Mouse (Mus musculus): ENCODE measurements around the gene Mtr. TPM values are rescaled to one million over a fixed set of nuclear protein-coding genes. Genes with fewer than 3 reads are reported as not detected.

Gene Mtr
- total and polyA plus RNA-seq, 2 experiments, result 2.9 to 5.5 TPM

DNA sequence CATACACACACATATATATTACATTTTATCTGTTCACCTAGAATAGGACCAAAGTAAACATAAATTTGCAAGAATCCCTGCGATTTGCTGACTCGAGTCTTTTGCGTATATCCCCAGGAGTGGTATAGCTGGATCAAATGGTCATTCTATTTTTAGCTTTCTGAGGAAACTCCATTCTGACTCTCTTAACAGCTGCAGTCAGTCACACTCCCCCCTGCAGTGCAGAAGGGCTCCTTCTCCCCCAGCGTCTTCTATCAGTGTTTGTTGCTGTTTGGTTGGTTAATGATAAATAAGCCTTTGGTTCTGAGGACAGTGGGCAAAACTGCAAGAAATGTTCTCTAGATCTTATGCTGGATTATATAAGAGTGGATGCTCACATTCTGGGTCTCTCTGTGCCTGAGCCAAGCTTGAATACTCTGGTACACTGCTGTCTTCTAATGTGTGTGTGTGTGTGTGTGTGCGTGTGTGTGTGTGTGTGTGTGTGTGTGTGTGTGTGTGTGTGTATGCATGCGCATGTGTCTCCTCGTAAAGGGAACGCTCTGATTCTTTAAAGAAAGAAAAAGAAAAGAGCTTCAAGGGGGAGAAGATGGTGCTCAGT lies 92.4 kb downstream of the Mtr start:
- WGBS, result 61% methylated on average over 8 of the region's 8 CpGs
- H3K79me2 ChIP-seq (ENCODE audit: control insufficient read depth, insufficient read depth, low read length), result no peaks in the 10 kb centered on the region
- H3K27ac ChIP-seq (replicated peaks; ENCODE audit: insufficient read depth, low read depth, low read length), result no peak overlapping the region
- no peak overlapping the region for H3K4me3 ChIP-seq (ENCODE audit: insufficient read depth, low read depth, low read length)
- TF ChIP-seq CTCF (IDR thresholded peaks at IDR 0.05; ENCODE audit: low read depth, low read length), result no peak
- TF ChIP-seq POLR2A (IDR thresholded peaks at IDR 0.05; ENCODE audit: extremely low read depth, insufficient read depth, low read length), result no peak
- H3K36me3 ChIP-seq (ENCODE audit: control insufficient read depth, insufficient read depth, low read length), result no peaks in the 10 kb centered on the region
- no peaks in the 10 kb centered on the region for H3K4me1 ChIP-seq (ENCODE audit: control insufficient read depth, insufficient read depth, low read length)
- no peaks in the 10 kb centered on the region for H3K27me3 ChIP-seq (ENCODE audit: control insufficient read depth, insufficient read depth, low read length)
- DNase-seq (ENCODE audit: extremely low read depth, low read depth, low spot score), result no peak
- H3K9ac ChIP-seq (ENCODE audit: low read depth, low read length), result no peak overlapping the region

DNA sequence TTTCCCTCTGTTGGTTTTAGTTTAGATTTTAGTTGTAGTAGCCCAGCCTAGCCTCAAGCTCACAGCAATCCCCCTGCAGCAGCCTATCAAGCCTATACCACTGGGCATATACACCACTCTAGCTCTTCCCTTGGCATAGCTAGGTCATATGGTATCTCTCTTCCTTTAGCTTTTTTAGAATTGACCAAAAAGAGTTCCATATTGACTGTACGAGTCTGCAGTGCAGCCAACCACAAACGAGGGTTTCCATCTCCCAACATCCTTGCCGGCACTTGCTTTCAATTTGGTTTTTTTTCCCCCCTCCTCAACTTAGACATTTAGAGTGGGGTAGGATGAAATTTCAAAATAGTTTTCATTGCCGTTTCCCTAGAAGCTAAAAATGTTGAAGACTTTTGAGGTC lies 95.5 kb downstream of the Mtr start:
- H3K27ac ChIP-seq (replicated peaks; ENCODE audit: insufficient read depth, low read depth, low read length), result no peak overlapping the region
- H3K9ac ChIP-seq (ENCODE audit: low read depth, low read length), result no peak overlapping the region
- H3K79me2 ChIP-seq (ENCODE audit: control insufficient read depth, insufficient read depth, low read length), result no peaks in the 10 kb centered on the region
- no peaks in the 10 kb centered on the region for H3K4me1 ChIP-seq (ENCODE audit: control insufficient read depth, insufficient read depth, low read length)
- H3K27me3 ChIP-seq (ENCODE audit: control insufficient read depth, insufficient read depth, low read length), result no peaks in the 10 kb centered on the region
- DNase-seq (ENCODE audit: extremely low read depth, low read depth, low spot score), result no peak
- no peaks in the 10 kb centered on the region for H3K36me3 ChIP-seq (ENCODE audit: control insufficient read depth, insufficient read depth, low read length)
- TF ChIP-seq POLR2A (IDR thresholded peaks at IDR 0.05; ENCODE audit: extremely low read depth, insufficient read depth, low read length), result no peak
- TF ChIP-seq CTCF (IDR thresholded peaks at IDR 0.05; ENCODE audit: low read depth, low read length), result no peak
- no peak overlapping the region for H3K4me3 ChIP-seq (ENCODE audit: insufficient read depth, low read depth, low read length)
- WGBS, result 90% methylated on average over 4 of the region's 4 CpGs

DNA sequence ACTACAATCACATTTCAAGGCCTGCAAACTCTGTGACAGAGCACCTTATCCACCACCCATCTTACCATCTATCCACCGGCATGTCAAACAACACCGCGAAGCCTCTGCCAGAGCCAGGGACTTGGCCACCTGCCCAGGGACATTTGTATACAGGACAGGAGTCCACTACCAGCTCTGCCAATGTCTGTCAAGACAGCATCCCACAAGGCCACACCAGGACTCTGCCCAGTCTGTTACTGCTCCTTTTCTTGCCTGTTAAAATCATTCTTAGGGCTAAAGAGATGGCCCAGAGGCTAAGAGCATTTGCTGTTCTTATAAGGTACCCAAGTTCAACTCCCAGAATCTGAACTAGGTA lies 97.8 kb downstream of the Mtr start:
- 13% methylated on average over 3 of the region's 3 CpGs for WGBS
- DNase-seq (ENCODE audit: extremely low read depth, low read depth, low spot score), result peak; percentile 77
- Histone ChIP-seq H3K4me1 (ENCODE audit: control insufficient read depth, insufficient read depth, low read length) (no peaks in the 10 kb centered on the region), H3K9ac (ENCODE audit: low read depth, low read length) (no peak overlapping the region), H3K27ac (replicated peaks; ENCODE audit: insufficient read depth, low read depth, low read length) (no peak overlapping the region), H3K4me3 (ENCODE audit: insufficient read depth, low read depth, low read length) (no peak overlapping the region), H3K27me3 (ENCODE audit: control insufficient read depth, insufficient read depth, low read length) (no peaks in the 10 kb centered on the region), H3K79me2 (ENCODE audit: control insufficient read depth, insufficient read depth, low read length) (no peaks in the 10 kb centered on the region), H3K36me3 (ENCODE audit: control insufficient read depth, insufficient read depth, low read length) (no peaks in the 10 kb centered on the region)
- no peak for TF ChIP-seq POLR2A (IDR thresholded peaks at IDR 0.05; ENCODE audit: extremely low read depth, insufficient read depth, low read length)

DNA sequence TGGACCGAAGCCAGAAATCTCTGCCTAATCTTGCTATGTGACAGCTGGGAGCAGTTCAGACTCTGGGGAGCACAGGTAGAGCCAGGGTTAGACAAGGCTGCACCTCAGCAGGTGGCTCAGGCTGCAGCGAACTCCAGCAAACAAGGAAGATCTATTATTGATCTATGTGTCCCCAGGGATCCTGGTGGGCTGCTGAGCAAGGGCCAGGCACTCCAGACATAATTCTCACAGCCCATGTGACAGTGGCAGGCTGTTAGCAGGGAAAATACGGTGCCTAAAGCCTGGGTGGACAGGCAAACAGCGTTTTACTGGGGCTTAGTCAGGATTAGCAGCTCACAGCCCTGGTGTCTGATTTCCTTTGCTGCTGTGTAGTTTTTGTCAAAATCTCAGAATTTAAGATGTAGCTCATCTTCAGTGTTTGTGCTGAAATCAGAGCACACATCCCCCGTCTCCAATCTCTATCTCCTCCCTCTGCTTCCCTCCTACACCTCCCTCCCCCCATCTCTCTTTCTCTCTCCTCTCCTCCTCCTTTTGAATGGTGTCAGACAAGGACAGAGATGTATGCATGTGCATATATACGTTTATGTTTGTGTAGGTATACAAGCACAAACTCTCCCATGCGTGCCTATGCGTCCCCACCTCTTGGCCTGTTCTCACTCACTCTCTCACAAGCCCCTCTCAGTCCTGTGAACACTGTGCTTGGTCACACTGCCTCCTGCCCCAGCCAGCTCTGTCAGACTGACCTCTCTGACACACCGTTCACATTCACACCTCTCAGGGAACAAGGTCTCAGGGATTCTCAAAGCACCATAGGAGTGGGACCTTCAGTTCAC lies 98.4 kb downstream of the Mtr start:
- H3K4me3 ChIP-seq (ENCODE audit: insufficient read depth, low read depth, low read length), result no peak overlapping the region
- H3K36me3 ChIP-seq (ENCODE audit: control insufficient read depth, insufficient read depth, low read length), result no peaks in the 10 kb centered on the region
- 43% methylated on average over 9 of the region's 9 CpGs for WGBS
- no peak overlapping the region for H3K27ac ChIP-seq (replicated peaks; ENCODE audit: insufficient read depth, low read depth, low read length)
- H3K79me2 ChIP-seq (ENCODE audit: control insufficient read depth, insufficient read depth, low read length), result no peaks in the 10 kb centered on the region
- no peaks in the 10 kb centered on the region for H3K4me1 ChIP-seq (ENCODE audit: control insufficient read depth, insufficient read depth, low read length)
- H3K27me3 ChIP-seq (ENCODE audit: control insufficient read depth, insufficient read depth, low read length), result no peaks in the 10 kb centered on the region
- H3K9ac ChIP-seq (ENCODE audit: low read depth, low read length), result no peak overlapping the region
- TF ChIP-seq CTCF (IDR thresholded peaks at IDR 0.05; ENCODE audit: low read depth, low read length) (no peak), POLR2A (IDR thresholded peaks at IDR 0.05; ENCODE audit: extremely low read depth, insufficient read depth, low read length) (no peak)
- no peak for DNase-seq (ENCODE audit: extremely low read depth, low read depth, low spot score)

DNA sequence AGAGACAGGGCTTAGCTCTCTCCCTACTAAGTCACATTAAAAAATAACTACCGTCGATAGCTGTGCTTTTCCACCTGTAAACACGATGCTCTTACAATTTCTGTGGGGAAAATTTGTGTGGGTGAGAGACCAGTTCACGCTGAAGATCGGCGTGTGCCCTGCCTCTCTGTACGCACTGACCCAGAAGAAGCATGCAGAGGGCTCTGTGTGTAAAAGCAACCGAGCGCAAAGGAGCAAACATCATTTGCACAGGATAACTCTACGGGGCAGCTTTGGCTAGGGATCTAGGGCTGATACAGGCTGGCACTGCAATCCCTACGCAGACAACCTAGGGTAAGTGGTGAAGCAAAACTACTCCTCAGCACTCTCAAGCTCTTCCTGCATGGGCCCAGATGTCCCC lies 104.0 kb downstream of the Mtr start:
- TF ChIP-seq CTCF (IDR thresholded peaks at IDR 0.05; ENCODE audit: low read depth, low read length) (no peak), POLR2A (IDR thresholded peaks at IDR 0.05; ENCODE audit: extremely low read depth, insufficient read depth, low read length) (no peak)
- Histone ChIP-seq H3K36me3 (ENCODE audit: control insufficient read depth, insufficient read depth, low read length) (no peaks in the 10 kb centered on the region), H3K4me1 (ENCODE audit: control insufficient read depth, insufficient read depth, low read length) (no peaks in the 10 kb centered on the region), H3K27me3 (ENCODE audit: control insufficient read depth, insufficient read depth, low read length) (no peaks in the 10 kb centered on the region), H3K9ac (ENCODE audit: low read depth, low read length) (no peak overlapping the region), H3K79me2 (ENCODE audit: control insufficient read depth, insufficient read depth, low read length) (no peaks in the 10 kb centered on the region), H3K27ac (replicated peaks; ENCODE audit: insufficient read depth, low read depth, low read length) (no peak overlapping the region), H3K4me3 (ENCODE audit: insufficient read depth, low read depth, low read length) (no peak overlapping the region)
- WGBS, result 82% methylated on average over 11 of the region's 11 CpGs
- no peak for DNase-seq (ENCODE audit: extremely low read depth, low read depth, low spot score)

DNA sequence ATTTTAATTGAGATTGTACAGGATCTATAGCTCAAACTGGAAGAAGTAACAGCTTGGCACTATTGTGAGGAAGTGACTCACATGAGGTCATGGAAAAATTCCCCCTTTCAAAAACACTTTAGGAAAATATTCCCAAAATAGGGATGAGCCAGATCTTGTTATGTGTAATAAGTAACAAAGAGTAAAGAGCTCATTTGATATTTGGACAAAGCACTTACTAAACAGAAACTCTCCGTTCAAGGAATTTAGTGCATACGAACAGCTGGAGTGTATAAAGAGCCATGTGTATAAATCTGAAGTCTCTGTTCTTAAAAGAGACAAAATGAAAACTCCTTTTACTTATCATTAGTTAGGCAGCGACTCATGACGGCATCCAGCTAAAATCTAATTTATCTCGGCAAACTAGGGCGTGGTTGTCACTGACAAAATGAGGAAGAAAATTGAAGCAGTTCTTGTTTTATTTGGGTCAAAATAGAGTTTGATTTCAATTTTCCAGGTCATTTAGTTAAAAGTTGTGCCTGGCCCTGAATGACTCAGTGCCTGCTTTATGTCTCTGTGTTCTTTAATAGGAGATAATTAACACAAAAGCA lies 110.9 kb downstream of the Mtr start:
- no peaks in the 10 kb centered on the region for H3K36me3 ChIP-seq (ENCODE audit: control insufficient read depth, insufficient read depth, low read length)
- TF ChIP-seq CTCF (IDR thresholded peaks at IDR 0.05; ENCODE audit: low read depth, low read length), result no peak
- no peak for TF ChIP-seq POLR2A (IDR thresholded peaks at IDR 0.05; ENCODE audit: extremely low read depth, insufficient read depth, low read length)
- H3K79me2 ChIP-seq (ENCODE audit: control insufficient read depth, insufficient read depth, low read length), result no peaks in the 10 kb centered on the region
- DNase-seq (ENCODE audit: extremely low read depth, low read depth, low spot score), result peak; percentile 35
- H3K27me3 ChIP-seq (ENCODE audit: control insufficient read depth, insufficient read depth, low read length), result no peaks in the 10 kb centered on the region
- H3K4me3 ChIP-seq (ENCODE audit: insufficient read depth, low read depth, low read length), result no peak overlapping the region
- WGBS, result 62% methylated on average over 6 of the region's 6 CpGs
- no peak overlapping the region for H3K27ac ChIP-seq (replicated peaks; ENCODE audit: insufficient read depth, low read depth, low read length)
- H3K4me1 ChIP-seq (ENCODE audit: control insufficient read depth, insufficient read depth, low read length), result peaks cover 2% of the 10 kb centered on the region; the same call in 1 of the 2 replicates
- no peak overlapping the region for H3K9ac ChIP-seq (ENCODE audit: low read depth, low read length)

Data from liver, adult 2 months (tissue).